Mouse (Mus musculus): ENCODE data around the gene H2-T22. TPM values are rescaled to one million over a fixed set of nuclear protein-coding genes. Genes with fewer than 3 reads are reported as not detected.

The H2-T22 gene
- polyA plus RNA-seq, 1 experiment = 0.14 TPM

- no peak overlapping the region for H3K4me3 ChIP-seq (replicated peaks)
- peaks cover 31% of the 10 kb centered on the region for H3K36me3 ChIP-seq (ENCODE audit: control insufficient read depth)
- no peaks in the 10 kb centered on the region for H3K27me3 ChIP-seq (ENCODE audit: control insufficient read depth)
- TF ChIP-seq TAL1 (IDR thresholded peaks at IDR 0.05; ENCODE audit: low read length) (no peak), GATA1 (IDR thresholded peaks at IDR 0.05; ENCODE audit: low read length) (no peak)
- peaks cover 49% of the 10 kb centered on the region for H3K4me1 ChIP-seq (ENCODE audit: control insufficient read depth)
- H3K9me3 ChIP-seq (ENCODE audit: control insufficient read depth, low read length) = no peaks in the 10 kb centered on the region; the same call in 1 of the 2 replicates
Observed at GRCm38 (mm10) chr17:36028879-36029619, 13.5 kb downstream of the H2-T22 start.

- H3K27me3 ChIP-seq (ENCODE audit: control insufficient read depth) = no peaks in the 10 kb centered on the region
- TF ChIP-seq GATA1 (IDR thresholded peaks at IDR 0.05; ENCODE audit: low read length) (no peak), TAL1 (IDR thresholded peaks at IDR 0.05; ENCODE audit: low read length) (no peak)
- H3K9me3 ChIP-seq (ENCODE audit: control insufficient read depth, low read length) = no peaks in the 10 kb centered on the region; the same call in 1 of the 2 replicates
- no peak overlapping the region for H3K4me3 ChIP-seq (replicated peaks)
- peaks cover 37% of the 10 kb centered on the region for H3K36me3 ChIP-seq (ENCODE audit: control insufficient read depth)
- H3K4me1 ChIP-seq (ENCODE audit: control insufficient read depth) = peaks cover 61% of the 10 kb centered on the region
Observed at GRCm38 (mm10) chr17:36027663-36028062, 14.9 kb downstream of the H2-T22 start.

GRCm38 (mm10) chr17:36025901-36026300 is 16.6 kb downstream of the H2-T22 start:
- Histone ChIP-seq H3K9me3 (ENCODE audit: control insufficient read depth, low read length) (no peaks in the 10 kb centered on the region; the same call in 1 of the 2 replicates), H3K27me3 (ENCODE audit: control insufficient read depth) (no peaks in the 10 kb centered on the region), H3K4me1 (ENCODE audit: control insufficient read depth) (peaks cover 68% of the 10 kb centered on the region), H3K4me3 (replicated peaks) (no peak overlapping the region), H3K36me3 (ENCODE audit: control insufficient read depth) (peaks cover 42% of the 10 kb centered on the region)
- no peak for TF ChIP-seq TAL1 (IDR thresholded peaks at IDR 0.05; ENCODE audit: low read length)

GRCm38 (mm10) chr17:36025197-36025596 is 17.4 kb downstream of the H2-T22 start:
- no peak for TF ChIP-seq TAL1 (IDR thresholded peaks at IDR 0.05; ENCODE audit: low read length)
- TF ChIP-seq GATA1 (IDR thresholded peaks at IDR 0.05; ENCODE audit: low read length) = no peak
- Histone ChIP-seq H3K9me3 (ENCODE audit: control insufficient read depth, low read length) (no peaks in the 10 kb centered on the region; the same call in 1 of the 2 replicates), H3K36me3 (ENCODE audit: control insufficient read depth) (peaks cover 42% of the 10 kb centered on the region), H3K4me1 (ENCODE audit: control insufficient read depth) (peaks cover 69% of the 10 kb centered on the region), H3K4me3 (replicated peaks) (no peak overlapping the region), H3K27me3 (ENCODE audit: control insufficient read depth) (no peaks in the 10 kb centered on the region)

GRCm38 (mm10) chr17:36023710-36024654 is 18.6 kb downstream of the H2-T22 start:
- H3K36me3 ChIP-seq (ENCODE audit: control insufficient read depth) = peaks cover 41% of the 10 kb centered on the region

GRCm38 (mm10) chr17:36022922-36023321 is 19.6 kb downstream of the H2-T22 start:
- Histone ChIP-seq H3K27me3 (ENCODE audit: control insufficient read depth) (no peaks in the 10 kb centered on the region), H3K4me1 (ENCODE audit: control insufficient read depth) (peaks cover 70% of the 10 kb centered on the region), H3K4me3 (replicated peaks) (no peak overlapping the region), H3K36me3 (ENCODE audit: control insufficient read depth) (peaks cover 35% of the 10 kb centered on the region), H3K9me3 (ENCODE audit: control insufficient read depth, low read length) (no peaks in the 10 kb centered on the region; the same call in 1 of the 2 replicates)
- no peak for TF ChIP-seq GATA1 (IDR thresholded peaks at IDR 0.05; ENCODE audit: low read length)
- no peak for TF ChIP-seq TAL1 (IDR thresholded peaks at IDR 0.05; ENCODE audit: low read length)

More at GRCm38 (mm10) chr17:36023710-36024654, 18.6 kb downstream of the H2-T22 start:
- Histone ChIP-seq H3K27me3 (ENCODE audit: control insufficient read depth) (no peaks in the 10 kb centered on the region), H3K4me1 (ENCODE audit: control insufficient read depth) (peaks cover 73% of the 10 kb centered on the region), H3K4me3 (replicated peaks) (peak overlapping the region; percentile 7), H3K9me3 (ENCODE audit: control insufficient read depth, low read length) (no peaks in the 10 kb centered on the region; the same call in 1 of the 2 replicates)
- TF ChIP-seq TAL1 (IDR thresholded peaks at IDR 0.05; ENCODE audit: low read length) = no peak
- peak; percentile 66 for TF ChIP-seq GATA1 (IDR thresholded peaks at IDR 0.05; ENCODE audit: low read length)

DNA sequence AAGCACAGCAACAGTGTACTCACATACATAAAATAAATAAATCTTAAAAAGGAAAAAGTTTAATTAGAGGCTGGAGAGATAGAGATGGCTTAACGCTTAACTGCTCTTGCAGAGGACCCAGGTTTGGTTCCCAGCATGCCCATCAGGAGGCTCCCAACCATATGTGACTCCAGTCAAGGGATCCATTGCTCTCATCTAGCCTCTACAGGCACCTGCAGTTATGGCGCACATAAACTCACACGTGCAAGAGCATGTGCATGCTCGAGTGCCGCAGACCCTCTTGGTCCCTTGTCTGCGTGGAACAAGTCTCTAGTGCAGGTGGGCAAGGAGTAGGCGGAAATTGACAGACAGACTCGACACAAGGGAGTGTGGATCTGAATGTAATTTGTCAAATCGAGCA is 20.4 kb downstream of the H2-T22 start:
- Histone ChIP-seq H3K4me3 (replicated peaks) (no peak overlapping the region), H3K9me3 (ENCODE audit: control insufficient read depth, low read length) (no peaks in the 10 kb centered on the region; the same call in 1 of the 2 replicates), H3K36me3 (ENCODE audit: control insufficient read depth) (peaks cover 41% of the 10 kb centered on the region), H3K27me3 (ENCODE audit: control insufficient read depth) (no peaks in the 10 kb centered on the region), H3K4me1 (ENCODE audit: control insufficient read depth) (peaks cover 76% of the 10 kb centered on the region)
- TF ChIP-seq GATA1 (IDR thresholded peaks at IDR 0.05; ENCODE audit: low read length) = no peak
- no peak for TF ChIP-seq TAL1 (IDR thresholded peaks at IDR 0.05; ENCODE audit: low read length)

DNA sequence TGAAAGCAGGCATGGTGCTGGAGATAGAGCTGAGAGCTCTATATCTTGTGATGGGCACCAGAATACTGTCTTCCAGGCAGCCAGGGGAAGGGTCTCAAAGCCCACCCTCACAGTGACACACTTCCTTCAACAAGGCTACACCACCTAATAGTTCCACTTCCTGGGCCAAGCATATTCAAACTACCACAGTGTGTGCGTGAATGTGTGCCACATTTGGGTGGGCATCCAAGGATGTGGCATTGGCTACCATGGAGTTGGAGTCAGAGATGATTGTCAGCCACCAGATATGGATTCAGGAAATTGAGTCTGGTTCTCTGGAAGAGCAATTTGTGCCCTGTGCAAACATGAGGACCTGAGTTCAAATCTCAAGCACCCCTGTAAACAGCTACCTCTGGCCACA is 21.2 kb downstream of the H2-T22 start:
- TF ChIP-seq GATA1 (IDR thresholded peaks at IDR 0.05; ENCODE audit: low read length) (no peak), TAL1 (IDR thresholded peaks at IDR 0.05; ENCODE audit: low read length) (no peak)
- H3K4me3 ChIP-seq (replicated peaks) = peak overlapping the region; percentile 80
- no peaks in the 10 kb centered on the region; the same call in 1 of the 2 replicates for H3K9me3 ChIP-seq (ENCODE audit: control insufficient read depth, low read length)
- H3K27me3 ChIP-seq (ENCODE audit: control insufficient read depth) = no peaks in the 10 kb centered on the region
- peaks cover 82% of the 10 kb centered on the region for H3K4me1 ChIP-seq (ENCODE audit: control insufficient read depth)
- peaks cover 45% of the 10 kb centered on the region for H3K36me3 ChIP-seq (ENCODE audit: control insufficient read depth)
